Mouse (Mus musculus) T-helper 2 cell (primary cell): ENCODE data around the gene Hagh.

Source experiments
- in situ Hi-C: fragments of 300-600 bp; cut with MboI, MseI; formaldehyde crosslinking; loops from one replicate; pipeline ENCODE4 v1.15.1; 2025; ENCODE audit warnings: high pct_unique_total_duplicates

Hagh gene

DNA sequence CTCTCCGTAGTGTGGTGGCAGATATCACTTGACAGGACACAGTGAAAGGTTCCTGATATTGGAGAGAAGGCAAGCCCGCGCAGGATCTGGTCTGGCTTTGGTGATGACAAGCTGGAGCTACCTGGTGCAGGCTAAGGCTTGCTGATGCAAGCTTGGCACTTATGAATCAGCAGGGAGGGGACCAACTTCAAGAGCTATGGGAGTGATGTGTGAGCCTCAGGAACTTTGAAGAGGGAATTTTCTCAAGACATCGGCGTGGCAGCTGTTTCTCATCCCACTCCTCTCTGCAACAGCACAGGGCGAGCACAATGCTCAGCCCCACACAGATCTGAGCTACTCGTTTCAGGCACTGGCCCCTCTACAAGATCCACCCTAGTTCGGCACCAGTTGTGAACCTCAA lies at the start of gene Hagh:
Hagh (plus strand) TSS at position 302 of the 400 bp plus-strand sequence.
- in situ Hi-C loops, result no loop called here

DNA sequence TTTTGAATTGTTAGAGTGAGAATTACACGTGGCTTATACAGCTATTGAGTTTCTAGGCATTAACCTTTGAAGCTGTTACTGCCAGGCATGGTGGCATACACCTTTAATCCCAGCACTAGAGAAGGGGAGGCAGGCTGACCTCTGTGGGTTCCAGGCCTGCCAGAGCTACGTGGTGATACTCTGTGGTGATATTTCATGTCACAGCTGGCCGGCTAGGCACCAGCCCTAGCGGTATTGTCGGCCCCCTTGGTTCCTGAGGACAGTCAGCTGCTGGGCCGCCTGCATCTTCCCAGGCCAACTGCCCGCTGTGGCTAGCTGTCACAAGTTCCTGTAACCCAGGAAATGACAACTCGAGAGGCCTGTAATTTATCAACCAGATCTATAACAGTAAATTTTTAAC lies 47.8 kb upstream of the Hagh start:
- in situ Hi-C loops, result no loop called here

DNA sequence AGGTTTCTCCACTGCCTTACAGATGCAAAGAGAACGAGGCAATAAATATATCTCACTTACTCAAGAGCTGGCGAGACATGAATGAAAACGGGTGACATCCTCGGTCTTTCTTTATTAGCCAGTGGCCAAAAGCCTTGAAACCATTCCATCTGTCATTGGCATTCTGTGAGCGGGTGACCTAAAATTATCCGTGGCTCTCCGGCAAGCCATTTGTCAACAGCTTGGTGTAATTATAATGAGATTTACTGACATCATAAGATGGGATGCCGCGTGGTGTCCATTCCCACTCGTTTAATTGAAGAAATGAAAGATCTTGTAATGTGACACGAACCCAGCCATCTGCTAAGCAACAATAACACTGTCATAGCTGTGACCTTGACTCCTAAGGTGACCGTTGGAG lies 45.2 kb upstream of the Hagh start:
- in situ Hi-C loops, result no loop called here

DNA sequence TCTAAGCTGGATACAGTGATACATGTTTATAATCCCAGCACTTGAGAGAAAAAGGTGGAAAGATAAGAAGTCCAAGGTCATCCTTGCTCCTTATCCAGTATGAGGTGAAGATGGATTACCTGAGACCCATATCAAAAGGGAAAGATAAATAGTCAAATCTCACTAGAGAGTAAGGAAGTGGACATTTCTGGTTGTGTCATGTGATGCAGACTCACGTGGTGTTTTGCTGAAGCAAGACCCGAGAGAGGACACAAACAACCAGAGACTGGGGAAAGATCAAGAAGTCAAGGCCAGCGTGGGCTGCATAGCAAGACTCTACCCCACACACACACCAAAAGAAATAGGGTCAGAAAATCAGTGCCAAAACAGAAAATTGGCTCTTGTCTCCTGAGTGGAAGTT lies 43.0 kb upstream of the Hagh start:
- in situ Hi-C loops, result no loop called here

DNA sequence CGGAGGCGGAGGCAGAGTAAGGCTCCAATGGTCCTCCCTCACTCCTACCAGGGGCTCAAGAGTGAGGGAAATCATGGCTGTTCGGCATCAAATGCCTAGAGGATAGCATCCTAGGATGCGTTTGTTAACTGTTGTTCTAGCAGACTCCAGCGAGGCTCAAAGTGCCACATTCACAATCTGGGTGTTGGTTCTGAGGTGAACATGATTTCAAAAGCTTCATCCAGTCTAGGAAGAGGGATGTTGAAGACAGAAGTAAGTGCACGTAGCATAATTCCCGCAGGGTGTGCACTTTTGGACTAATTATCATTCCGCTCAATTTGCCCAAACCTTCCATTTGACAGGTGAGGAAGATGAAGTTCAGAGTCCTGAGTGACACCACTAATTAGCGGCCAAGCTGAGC lies 41.7 kb upstream of the Hagh start:
- in situ Hi-C loops, result no loop called here

DNA sequence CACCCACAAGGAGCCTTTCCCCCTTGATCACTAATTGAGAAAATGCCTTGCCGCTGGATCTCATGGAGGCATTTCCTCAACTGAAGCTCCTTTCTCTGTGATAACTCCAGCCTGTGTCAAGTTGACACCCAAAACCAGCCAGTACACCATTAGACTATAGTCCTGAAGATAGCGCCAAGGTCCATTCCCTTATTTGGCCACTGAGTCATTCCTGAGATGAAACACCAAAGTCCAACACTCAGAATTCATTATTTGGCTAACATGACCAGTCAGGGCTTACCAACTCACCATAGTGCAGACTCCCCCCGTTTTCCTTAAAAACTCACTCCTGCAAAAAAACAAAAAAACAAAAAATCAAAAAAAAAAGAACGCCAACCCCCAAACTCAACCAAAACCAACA lies 40.5 kb upstream of the Hagh start:
- in situ Hi-C loops, result no loop called here

DNA sequence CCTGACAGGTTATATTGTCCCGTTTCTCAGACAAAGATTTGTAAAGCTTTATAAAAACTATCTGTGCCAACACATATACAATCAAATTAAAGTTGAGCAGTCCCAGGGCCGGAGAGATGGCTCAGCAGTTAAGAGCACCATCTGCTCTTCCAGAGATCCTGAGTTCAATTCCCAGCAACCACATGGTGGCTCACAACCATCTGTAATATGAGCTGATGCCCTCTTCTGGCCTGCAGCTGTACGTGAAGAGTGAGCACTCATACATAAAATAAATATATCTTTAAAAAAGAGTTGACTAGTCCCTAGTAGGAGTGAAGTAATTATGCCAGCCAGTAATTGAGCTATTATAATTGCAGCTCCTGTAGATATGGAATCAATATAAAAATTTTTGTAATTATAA lies 39.4 kb upstream of the Hagh start:
- in situ Hi-C loops, result no loop called here

DNA sequence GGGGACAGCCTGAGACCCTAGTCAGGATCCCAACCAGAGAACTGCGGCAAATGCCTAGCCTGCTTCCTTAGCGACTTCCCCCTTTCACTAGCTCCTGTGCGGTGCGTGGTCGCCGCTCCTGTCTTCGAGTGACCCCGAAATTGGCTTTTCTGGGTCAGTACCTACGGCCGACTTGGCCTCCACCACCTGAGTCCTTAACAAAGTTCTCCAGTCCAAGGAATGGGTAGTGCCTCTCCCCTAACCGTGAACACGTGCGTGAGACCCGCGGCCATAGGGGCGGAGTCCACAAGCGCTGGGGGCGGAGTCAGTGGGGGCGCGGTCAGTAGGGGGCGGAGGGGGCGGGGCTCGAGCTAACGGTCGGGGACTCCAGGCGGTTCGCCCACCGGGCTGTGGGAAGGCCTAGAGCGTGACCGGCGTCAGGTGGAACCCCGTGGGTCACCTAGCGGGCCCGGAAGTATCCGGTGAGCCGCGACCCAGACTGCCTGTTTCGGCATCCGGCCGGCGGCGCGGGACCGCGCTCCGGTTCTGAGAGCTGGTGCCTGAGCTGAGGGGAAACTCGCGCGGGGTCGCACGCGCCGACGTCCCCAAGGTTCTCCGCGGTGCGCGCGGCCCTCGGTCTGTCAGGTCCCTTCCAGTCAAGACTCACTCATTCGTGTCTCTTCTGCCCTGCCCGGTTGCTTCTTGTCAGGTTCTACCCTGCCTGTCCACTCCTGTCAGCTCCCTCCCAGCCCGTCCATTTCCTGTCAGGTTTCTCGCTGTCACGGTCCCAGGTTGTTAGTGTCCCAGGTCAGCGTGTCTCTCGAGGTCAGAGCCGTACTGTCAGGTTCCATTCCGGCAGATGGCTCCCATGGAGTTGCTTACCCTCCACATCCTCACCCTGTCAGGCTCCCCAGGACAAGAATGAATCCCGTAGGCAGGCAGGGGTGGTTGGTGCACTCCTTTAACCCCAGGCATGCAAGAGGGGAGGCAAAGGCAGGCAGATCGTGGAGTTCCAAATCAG lies 35.7 kb upstream of the Hagh start, which contains the start of gene Meiob:
Meiob (plus strand) TSS at position 338 of the 1,000 bp plus-strand sequence.
- in situ Hi-C loops, result no loop called here

DNA sequence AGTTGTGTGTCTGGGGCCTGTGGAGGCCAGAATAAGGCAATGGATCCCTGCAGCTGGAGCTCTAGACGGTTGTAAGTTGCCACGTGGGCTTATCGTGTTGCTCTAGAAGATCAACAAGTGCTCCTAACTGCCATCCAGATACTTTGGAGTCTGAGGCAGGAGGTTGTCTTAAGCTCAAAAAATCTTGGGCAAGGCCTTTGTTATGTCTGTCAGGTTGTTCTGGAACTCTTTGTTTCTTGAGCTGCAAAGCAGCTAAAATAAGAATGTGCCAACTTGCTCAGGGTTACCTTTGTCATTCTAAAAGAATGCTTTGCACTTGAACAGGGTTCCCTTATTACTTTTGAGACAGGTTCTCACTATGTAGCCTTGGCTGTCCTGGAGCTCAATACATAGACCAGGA lies 28.7 kb upstream of the Hagh start:
- in situ Hi-C loops, result no loop called here

DNA sequence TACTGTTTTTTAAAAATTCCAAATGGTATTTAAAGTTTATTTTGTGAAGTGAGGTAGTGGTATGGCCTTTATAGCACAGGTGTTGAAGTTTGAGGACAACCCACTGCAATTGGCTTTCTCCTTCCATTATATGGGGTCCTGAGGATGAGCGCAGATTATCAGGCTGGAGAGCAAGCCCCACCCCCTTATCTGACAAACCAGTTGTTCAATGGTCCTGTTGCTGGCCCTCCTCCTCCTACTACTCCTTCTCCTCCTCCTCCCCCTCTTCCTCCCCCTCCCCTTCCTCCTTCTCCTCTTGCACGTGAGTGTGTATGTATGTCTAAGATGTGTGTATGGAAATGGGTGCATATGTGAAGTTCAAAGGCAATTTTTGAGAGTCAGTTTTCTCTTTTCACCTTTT lies 27.7 kb upstream of the Hagh start:
- in situ Hi-C loops, result no loop called here

DNA sequence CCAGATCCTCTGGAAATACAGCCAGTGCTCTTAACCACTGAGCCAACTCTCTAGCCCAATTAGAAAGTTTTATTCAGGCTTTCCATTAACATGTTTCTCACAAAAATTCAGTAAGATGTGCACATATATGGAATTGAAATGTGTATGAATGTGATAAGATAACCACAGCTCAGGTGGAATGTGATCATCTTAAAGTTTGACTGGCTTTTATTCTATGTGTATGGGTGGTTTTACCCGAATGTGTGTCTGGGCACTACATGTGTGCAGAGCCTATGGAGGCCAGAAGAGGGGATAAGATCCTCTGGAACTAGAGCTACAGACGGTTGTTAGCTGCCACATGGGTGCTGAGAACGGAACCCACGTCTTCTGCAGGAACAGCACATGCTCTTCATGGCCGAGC lies 24.7 kb upstream of the Hagh start:
- in situ Hi-C loops, result loop anchor here (5.0 kb wide), 1 partner anchor 48 kb away; no protein-coding TSS in a partner anchor

DNA sequence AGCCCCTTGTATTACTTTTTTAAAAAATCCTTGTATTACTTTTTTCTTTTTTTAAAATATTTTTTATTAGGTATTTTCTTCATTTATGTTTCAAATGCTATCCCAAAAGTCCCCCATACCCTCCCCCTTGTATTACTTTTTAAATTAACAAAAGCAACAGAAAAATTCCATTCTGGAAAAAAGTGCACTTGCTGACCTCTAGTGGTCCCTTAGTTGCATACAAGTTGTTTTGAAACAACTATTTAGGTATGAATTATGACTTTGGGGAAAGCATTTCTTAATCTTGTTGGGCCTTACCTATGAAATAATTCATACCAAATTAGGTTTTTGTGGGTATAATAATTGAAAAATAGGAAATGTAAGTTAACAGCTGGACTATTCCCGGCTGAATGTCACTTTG lies 22.4 kb upstream of the Hagh start:
- in situ Hi-C loops, result loop anchor here (5.0 kb wide), 1 partner anchor 50 kb away; no protein-coding TSS in a partner anchor

DNA sequence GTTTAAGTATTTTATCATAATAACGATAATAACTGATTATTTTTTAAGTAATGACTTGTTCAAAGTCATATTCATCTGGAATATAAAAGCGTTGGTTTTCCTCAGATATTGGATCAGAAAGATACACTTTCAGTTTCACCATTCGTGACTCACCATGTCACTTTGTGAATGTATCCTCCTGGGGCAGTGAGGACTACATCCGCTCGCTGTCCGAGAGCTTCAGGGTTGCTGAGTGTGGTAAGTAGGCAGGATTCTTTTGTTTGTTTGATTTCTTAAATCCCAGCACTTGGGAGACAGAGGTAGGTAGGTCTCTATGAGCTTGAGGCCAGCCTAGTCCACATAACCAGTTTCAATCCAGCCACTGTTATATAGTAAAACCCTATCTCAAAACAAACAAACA lies 21.8 kb upstream of the Hagh start:
- in situ Hi-C loops, result loop anchor here (5.0 kb wide), 1 partner anchor 51 kb away; no protein-coding TSS in a partner anchor

DNA sequence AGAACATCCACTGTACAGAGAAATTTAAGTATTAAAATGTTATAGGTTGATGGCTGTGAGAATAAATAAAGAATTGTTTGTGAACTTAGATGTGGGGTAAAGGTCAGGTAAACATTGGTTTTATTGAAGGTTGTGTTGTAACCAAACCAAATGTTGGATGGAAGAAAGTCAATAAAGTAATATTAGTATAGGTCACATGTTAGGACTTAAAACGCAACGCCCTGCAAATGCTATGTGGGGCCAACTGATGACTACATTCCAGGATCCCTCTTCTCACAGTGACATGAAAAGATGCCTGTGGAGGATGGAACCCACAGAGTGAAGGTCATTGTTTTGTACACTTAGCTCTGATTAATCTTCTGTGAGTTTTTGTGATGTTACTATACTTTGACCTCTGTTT lies 20.5 kb upstream of the Hagh start:
- in situ Hi-C loops, result loop anchor here (5.0 kb wide), 1 partner anchor 52 kb away; no protein-coding TSS in a partner anchor

DNA sequence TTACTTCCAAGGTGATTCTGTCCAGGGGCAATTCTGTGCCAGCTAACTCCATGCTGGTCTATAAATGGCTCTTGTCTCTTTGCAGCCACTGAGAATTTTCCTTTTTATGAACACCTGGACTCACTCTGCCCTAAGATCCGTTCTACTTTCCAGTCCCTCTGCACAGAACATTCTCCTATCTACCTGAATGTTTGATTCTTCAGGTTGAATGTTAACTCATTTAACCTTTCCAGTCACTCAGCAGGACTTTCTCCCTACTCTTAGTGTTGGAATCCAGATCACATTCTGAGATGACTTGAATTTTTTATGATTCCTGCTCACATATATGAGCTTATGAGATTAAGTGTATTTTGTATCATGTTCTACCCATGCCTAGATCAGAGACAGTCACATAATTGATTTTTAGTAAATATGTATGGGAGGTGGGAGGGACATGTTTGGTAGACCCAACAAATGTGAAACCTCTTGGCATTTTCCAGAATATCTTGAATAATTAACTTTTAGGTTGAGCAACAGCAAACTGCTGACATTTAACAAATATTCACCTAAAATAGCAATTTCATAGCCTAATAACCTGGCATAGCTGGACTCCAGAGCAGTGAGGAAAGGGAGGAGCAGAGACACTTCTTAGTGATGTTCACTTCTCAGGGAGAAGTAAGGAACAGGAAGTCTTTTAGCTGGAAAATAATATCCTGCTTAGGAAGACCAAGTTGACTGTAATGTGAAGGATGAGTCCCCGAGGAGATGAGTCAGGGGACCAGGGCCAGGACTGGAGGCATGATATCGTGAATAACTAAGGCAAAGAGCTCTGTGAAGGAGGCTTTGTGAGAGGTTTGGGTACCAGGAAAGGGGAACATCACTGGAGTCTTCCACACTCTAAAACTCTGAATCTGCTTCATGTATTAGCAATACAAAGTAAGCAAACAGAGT lies 18.3 kb upstream of the Hagh start:
- in situ Hi-C loops, result no loop called here

DNA sequence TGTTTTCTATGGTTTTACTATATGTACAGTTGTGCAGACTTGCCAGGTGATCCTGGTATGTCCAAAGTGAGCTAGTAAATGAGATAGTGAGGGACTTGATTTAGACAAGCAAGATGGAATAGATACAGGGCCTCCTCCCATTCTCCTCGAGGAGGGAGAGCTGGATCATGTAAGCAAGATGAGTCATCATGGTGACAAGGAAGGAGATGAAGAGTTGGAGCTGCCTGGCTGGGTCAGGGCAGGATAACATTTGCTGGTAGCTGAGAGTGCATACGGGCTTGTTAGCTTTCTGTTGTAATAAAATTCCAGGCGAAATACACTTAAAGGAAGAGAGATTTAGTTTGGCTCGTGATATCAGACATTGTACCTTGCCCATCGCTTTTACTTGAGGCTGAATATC lies 398 bp downstream of the Hagh start:
- in situ Hi-C loops, result no loop called here

DNA sequence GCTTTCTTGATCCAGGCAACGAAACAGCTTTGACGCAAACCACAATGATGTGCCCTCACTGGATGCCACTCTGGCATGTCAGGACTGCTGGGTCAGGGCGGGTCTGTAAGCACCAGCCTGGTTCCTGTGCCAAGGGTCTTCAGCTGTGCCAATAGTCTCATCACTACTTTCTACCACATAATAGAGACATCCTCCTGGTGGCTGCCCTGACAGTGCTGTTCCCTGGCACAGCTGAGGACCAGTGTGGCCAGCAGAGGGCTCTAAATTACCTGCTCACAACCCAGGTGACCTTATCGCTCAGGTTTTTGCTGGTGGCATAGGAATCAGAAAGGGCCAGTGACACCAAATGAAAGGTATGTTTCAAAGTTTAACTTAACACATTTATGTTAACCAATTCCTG lies 1.2 kb downstream of the Hagh start:
- in situ Hi-C loops, result no loop called here

DNA sequence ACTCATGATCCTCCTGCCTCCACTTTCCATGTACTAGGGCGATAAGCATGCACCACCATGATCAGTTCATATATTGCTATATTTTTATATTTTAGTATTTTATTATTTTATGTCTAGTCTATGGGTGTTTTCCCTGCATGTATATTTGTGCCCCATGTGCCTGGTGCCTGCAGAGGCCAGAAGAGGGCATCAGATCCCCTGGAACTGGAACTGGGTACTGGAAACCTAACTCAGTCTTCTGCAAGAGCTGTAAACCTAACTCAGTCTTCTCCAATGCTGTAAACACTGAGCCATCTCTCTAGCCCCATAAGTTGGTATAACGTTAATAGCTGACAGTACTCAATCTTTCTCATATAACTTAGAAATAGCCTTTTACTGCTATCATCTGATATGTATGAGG lies 2.7 kb downstream of the Hagh start:
- in situ Hi-C loops, result no loop called here

DNA sequence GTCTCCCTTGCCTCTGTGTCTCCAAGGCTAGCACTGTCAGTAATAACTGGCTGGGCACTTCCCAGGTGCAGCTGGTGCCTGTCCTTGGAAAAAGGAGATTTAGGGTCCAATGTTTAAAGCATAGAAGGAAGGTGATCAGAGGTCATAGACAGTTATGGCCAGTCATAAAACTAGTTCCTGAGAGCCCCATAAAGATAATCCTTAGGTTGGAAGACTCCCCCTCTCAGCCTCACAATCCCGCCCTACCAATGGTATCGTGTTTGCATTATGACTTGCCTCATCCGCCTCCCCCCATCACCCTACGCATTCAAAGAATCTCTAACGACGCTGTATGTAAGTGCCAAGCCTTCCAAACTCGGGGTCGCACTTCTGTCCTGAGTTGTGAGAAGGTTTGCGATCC lies 4.6 kb downstream of the Hagh start:
- in situ Hi-C loops, result no loop called here

DNA sequence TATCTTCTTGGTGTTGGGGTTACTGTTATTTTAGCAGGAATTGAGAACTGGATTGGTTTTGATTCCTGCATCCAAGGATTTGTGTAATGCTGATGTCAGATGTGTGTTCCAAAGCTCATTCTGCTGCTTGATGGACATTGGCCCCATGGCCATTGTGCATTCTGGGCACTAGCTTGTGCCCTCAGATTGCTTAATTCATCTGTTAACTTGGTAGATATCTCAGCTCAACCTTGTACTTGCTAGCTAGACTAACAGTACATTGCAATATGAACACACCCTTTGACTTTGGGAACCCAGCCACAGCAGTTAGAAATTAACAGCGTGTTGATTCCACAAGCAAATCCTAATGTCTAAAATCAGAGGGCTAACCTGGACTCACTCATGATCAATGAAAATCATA lies 7.4 kb downstream of the Hagh start:
- in situ Hi-C loops, result no loop called here

DNA sequence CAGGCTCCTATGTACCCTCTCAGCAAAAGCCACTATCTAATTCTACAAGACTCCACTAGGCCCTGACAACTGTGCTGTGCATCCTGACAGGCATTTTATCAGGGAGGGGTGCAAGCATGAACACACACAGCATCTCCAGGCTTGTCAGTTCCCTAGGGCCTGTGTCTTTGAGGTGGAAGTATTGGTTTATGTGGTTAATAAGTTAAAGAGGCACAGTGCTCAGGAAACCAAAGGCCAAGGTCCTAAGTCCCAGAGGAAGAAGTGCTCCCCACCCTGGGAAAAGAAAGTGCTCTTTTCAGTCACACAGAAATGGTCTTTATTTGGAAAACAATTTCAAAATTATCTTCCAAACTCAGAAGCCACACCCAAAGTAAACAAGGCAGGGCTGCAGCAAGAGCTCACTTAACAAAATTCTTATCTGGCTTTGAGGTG lies 8.7 kb downstream of the Hagh start:
- in situ Hi-C loops, result no loop called here

DNA sequence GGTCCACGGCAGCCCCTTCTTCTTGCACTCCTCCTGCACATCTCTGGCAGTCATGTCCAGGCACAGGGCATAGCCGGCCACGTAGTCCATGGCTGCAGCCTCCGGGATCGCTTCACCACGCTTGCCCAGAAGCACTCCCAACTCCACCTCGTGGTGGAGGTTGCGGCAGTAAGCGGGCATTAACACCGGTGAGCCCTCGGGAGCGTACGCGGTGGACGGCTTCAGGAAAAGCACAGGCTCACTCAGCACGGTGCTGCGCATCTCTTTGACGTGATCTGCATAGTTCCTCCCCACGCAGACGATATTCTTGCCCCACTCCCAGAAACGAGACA lies 9.8 kb downstream of the Hagh start:
- in situ Hi-C loops, result no loop called here
